Mouse (Mus musculus) thymus, adult 18-20 months (tissue): ENCODE data around the gene Pagr1b.

ENCODE experiments used
- DNase-seq, 2 experiments: peaks; one replicate each; pipeline ENCODE4 v3.0.0; 2022; ENCODE audit warnings: mixed read lengths in 2 of 2

Gene Pagr1b

DNA sequence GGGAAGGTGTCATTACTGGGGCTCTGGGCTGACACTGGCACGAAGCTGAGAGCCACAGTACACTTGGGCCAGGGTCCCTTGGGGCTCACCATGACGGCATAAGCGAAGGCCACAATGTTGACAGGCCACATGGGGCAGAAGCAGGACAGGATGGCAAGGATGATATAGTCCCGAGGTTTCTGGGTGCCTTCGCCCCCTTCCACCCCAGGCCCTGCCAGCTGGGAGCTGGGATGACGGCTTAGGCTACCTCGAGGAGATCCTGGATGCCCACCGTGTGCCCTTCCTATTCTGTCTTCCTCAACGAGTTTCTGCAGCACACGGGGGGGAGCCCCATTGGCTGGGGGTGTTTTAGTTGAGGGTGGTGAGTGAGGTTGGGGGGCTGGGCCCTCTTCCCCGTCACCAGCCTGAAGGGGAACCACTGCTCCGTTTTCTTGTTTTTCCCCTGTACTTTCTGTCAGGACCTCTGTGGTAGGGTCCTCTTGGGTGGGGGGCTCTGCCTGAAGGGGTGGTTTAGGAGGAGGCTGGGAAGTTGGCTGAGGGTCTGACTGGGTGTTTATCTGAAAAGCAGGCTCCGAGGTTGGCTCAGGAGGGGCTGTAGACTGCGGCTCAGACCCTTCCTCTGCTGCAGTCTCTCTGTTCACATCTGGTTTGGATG, 3.1 kb upstream of the Pagr1b start:
- no peak for DNase-seq

DNA sequence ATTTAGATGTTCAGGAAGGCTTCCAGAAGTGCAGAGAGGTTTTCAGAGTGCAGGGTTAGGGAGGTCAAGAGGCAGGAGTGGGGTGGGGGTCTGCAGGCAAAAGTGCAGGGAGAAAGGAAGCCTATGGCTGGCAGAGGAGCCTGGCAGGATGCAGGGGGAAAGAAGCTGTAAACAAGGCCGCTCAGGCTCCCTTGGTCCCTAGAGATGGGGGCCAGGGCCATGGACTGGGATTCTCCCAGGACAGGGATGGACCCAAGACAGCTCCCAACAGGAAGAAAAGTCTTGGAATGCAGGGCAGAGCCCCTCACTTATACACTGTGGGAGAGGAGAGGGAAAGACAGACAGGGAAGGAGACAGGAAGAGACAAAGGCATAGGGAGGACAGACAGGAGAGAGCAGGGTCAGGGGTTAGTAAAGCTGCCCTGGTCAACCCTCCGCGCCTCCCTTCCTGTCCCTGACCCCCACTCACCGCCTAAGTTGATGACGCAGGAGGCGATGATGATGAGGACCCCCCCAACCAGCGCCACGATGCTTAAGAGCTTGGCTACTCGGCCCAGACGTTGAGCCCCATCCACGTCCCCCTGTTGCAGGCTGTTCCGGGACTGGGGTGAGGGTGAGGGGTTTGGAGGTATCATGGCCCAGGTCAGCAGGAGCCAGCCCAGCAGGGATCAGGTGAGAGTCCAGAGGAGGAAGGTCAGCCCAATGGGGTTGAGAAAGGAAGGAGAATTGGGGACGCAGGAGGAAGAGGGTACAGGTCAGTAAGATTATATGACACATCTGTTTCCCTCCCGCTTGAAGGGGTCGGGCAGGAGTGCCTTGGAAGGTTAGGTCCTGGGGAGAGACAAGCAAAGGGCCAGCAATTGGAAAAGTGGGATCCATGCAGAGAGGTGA, 2.4 kb upstream of the Pagr1b start:
- DNase-seq, result no peak

- DNase-seq, result no peak
These were observed 1.7 kb upstream of the Pagr1b start for GRCm38 (mm10) chr7:127017950-127018345.

DNA sequence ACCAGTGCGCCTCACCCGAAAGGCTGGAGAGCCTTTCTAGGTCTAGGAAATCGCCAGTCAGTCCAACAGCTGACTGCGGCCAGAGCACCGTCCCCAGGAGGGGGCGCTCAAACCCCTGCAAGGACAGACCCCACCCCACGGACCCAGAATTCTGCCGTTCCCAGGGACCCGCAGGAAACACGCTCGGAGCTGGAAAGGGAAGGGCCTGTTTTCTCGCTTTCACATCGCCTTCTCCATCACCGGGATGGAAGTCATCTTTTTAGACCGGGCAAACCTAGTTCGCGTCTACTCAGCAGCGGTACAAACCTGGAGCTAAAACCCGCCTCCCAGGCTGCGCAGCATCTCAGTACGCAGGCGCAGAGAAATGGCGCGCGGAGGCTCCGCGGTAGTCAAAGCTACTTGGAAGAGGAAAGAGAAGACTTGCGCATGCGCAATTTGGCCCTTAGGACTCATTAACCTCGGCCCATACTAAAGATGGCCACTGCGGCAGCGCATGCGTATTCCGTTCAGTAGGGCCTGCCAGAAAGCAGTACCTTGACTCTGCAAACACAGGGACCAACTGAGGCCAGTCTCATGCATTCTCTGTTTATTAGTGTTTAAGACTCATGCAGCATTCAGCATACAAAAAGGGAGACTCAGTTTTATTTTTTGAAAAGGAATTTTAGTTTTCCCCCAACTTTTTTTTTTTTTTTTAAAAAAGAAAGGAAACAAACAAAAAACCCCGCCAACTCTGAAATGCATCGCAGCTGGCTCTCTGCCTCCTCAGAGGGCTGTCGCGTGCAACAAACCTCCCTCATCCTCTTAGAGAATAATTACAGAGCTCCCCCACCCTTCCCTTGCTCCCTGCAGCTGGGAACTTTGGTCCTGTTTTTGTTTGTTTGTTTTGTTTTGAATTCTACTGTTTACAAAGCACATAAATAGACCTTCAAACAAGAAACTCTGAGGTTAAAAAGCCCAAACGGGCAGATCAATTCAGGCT, 976 bp upstream of the Pagr1b start, which contains the start of gene Pagr1a:
Pagr1a (minus strand) TSS at position 382 of the 979 bp plus-strand sequence.
- peak; percentile 95 to 96 for DNase-seq

DNA sequence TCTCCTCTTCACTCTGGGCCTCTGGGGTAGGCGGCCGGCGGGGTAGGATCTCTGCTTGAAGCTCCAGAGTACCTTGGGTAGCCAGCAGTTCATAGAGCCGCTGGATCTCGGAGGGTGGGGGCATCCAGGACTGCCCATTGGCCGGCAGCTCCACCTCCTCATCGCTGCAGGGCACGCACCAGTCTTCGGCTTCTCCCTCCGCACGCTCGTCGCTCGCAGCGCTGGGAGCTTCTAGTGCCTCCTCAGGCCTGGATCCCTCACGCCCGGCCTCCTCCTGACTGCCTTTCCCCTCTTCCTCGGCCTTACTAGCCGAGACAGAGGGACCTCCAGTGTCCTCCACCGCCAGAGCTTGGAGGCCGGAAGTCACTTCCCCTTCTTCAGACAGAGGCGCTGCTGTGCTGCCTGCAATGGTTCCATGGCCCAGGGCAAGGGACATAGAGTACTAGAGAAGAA, 228 bp upstream of the Pagr1b start:
- no peak for DNase-seq

DNA sequence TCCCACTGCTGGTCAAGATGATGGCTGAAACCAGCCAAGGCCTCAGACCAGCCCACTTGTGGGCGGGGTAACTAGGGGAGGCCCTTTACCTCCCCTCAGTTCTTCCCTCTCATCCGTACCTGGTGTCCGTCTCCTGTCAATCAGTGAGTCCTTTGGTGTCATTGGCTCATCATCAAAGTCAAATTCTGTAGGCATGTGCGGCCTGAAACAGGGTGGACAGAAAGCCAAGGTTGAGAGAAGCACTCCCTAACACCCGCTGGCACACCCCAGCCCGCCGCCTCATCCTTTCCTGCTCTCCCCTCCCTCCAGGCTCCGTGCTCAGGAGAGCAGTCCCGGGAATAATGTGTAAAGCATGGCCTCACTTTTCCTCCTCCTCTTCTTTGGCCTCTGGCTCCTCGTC, 203 bp downstream of the Pagr1b start:
- DNase-seq, result peak in 1 of 2 experiments; percentile 45

- DNase-seq, result no peak
These were observed 1.3 kb downstream of the Pagr1b start for GRCm38 (mm10) chr7:127014993-127015392.

DNA sequence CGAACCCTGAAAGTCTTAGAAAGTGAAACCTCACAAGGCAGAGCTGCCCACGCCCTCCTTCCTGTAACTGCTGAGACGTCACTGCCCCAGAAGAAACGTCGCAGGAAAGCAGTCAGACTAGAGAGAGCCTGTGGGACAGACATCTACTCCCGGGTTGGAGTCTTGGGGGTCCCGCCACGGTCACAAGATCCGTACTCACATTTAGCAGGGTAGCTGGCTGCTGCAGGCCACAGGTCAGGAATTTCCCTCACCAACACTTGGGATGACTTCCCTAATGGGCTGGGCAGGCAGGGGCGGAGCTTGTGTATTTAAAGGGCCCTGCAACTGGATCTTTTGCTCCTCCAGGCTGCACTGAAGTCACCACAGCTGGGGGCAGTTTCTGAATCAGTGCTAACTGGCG, 2.0 kb downstream of the Pagr1b start, which contains the start of gene Mvp:
Mvp (minus strand) TSS at position 302 of the 400 bp plus-strand sequence.
- DNase-seq, result peak in 1 of 2 experiments; percentile 58

- no peak for DNase-seq
These were observed 2.9 kb downstream of the Pagr1b start for GRCm38 (mm10) chr7:127013385-127013784.

- DNase-seq, result no peak
These were observed 3.4 kb downstream of the Pagr1b start for GRCm38 (mm10) chr7:127012845-127013244.

DNA sequence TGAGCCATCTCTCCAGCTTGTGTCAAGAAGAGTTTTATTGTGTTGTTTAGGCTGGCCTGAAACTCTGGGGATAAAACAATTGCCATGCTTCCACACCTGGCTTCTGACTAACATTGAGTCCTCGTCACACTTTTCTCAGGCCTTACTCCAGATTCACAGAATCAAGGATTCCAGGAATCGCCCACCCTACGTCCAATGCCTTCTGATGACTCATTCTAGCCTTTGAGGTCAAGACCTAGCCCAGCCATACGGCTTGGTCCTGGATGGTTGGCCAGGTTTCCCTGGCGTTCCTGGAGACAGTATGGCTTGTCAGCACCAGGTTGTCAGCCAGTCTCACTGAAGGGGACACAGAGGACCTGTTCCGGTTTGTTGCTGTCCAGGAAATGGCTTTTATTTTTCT, 3.9 kb downstream of the Pagr1b start:
- DNase-seq, result no peak

GRCm38 (mm10) chr7:127011717-127012116, 4.6 kb downstream of the Pagr1b start:
- DNase-seq, result no peak

- DNase-seq, result no peak
These were observed 5.2 kb downstream of the Pagr1b start for GRCm38 (mm10) chr7:127011051-127011450.

DNA sequence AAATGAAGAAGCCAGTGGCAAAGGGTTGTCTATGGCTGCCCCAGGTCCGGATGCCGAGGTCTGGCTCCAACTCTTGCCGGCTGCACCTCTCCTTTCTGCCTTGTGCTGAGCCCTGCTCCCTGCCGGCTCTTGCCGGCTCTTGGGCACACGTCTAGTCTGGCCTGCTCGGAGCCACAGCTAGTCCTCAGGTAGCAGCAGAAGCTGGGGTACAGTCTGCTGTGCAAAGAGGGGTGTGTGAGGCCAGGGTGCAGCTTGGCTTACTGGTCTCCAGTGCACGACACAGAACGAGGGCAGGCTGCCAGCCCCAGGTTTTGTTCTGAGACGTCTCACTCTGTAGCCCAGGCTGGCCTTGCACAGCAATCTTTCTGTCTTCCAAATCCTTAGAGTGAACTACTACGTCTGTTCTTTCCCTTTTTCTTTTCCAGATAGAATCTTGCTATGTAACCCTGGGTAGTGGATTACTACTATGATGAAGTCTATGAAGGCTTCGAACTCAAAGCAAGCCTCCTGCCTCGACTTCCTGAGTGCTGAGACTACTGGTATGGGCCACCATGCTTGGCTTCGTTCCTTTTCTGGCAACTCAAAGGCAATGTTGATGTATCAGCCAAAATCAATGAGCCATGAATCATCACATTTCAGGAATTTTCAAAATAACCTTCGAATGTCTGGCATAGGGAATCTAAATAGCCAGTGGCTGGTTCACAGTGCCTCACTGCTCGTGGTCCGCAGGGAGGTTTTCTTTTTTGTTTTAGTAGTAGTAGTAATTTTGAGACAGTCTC, 6.8 kb downstream of the Pagr1b start:
- DNase-seq, result no peak

- DNase-seq, result no peak
These were observed 7.9 kb downstream of the Pagr1b start for GRCm38 (mm10) chr7:127008239-127009019.

DNA sequence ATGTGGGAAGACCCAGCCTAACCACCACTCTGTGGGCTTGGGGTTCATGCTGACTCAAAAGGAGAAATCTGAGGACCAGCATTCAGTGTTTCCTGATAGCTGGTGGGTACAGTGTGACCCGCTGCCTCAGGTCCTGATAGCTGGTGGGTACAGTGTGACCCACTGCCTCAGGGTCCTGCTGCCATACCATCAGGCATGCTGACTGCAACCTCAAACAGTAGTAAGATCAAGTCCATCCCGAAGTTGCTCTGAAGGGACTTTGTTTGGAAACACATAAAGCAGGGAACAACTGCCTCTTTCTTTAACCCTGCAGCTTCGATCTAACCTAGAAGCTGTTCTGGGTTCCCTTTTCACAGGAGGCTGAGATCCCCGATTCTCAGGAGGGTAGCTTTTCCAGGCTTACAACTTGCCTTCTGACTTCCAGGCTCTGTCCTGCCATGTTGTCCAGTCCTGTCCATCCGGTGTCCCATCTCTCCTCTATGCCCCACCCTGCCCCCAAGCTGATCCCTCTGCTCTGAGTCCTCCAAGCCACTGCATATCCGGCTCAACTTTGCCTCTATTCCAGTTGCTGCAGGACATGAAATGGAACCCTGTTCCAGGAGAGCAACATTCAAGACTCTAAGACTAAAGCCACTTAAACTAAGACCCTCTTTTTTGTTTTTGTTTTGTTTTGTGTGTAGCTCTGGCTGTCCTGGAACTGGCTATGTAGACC, 8.8 kb downstream of the Pagr1b start:
- no peak for DNase-seq

GRCm38 (mm10) chr7:127004122-127004875, 12.0 kb downstream of the Pagr1b start:
- no peak for DNase-seq

GRCm38 (mm10) chr7:127003620-127004019, 12.7 kb downstream of the Pagr1b start:
- no peak for DNase-seq

- no peak for DNase-seq
These were observed 16.7 kb downstream of the Pagr1b start for GRCm38 (mm10) chr7:126999568-126999967.

DNA sequence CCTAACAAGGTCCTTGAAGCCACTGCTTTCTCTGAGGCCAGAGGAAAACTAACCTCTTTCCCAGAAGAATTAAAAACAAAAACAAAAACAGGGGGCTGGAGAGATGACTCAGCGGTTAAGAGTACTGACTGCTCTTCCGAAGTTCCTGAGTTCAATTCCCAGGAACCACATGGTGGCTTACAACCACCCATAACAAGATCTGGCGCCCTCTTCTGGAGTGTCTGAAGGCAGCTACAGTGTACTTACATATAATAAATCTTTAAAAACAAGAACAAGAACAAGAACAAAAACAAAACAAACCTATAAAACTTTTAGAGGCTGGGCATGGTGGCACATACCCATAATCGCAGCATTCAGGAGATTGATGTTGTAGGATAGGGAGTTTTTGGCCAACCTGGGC, 19.8 kb downstream of the Pagr1b start:
- DNase-seq, result no peak
